Mouse (Mus musculus) cerebellum, postnatal 10 days (tissue): ENCODE data around the gene Foxs1.

Experiments used
- DNase-seq, 2 experiments: peaks; one replicate each; pipeline ENCODE4 v3.0.0; 2021; ENCODE audit warnings: mixed read lengths in 2 of 2

Gene Foxs1

GRCm38 (mm10) chr2:152903586-152903985 is 29.4 kb downstream of the Foxs1 start:
- peak in 1 of 2 experiments; percentile 35 for DNase-seq

- peak; percentile 52 to 57 for DNase-seq
Observed at GRCm38 (mm10) chr2:152902658-152903057, 30.4 kb downstream of the Foxs1 start.

GRCm38 (mm10) chr2:152901296-152901695 is 31.7 kb downstream of the Foxs1 start:
- DNase-seq = no peak

GRCm38 (mm10) chr2:152899011-152899410 is 34.0 kb downstream of the Foxs1 start:
- no peak for DNase-seq

- no peak for DNase-seq
Observed at GRCm38 (mm10) chr2:152896926-152897325, 36.1 kb downstream of the Foxs1 start.

- no peak for DNase-seq
Observed at GRCm38 (mm10) chr2:152895834-152896233, 37.2 kb downstream of the Foxs1 start.

- no peak for DNase-seq
Observed at GRCm38 (mm10) chr2:152888774-152889173, 44.2 kb downstream of the Foxs1 start.

- DNase-seq = no peak
Observed at GRCm38 (mm10) chr2:152887230-152887629, 45.8 kb downstream of the Foxs1 start.

GRCm38 (mm10) chr2:152884101-152884645 is 48.8 kb downstream of the Foxs1 start:
- DNase-seq = no peak
